Mouse (Mus musculus) layer of hippocampus, postnatal 14 days (tissue): Measurements from ENCODE around the gene Pde1a. TPM values are rescaled to one million over a fixed set of nuclear protein-coding genes. Genes with fewer than 3 reads are reported as not detected.
"Not testable (repeated sequence)": the region's sequence is repeated elsewhere in the genome, so short reads cannot be mapped to it uniquely, and the experiment has no call there.

Experiments used
- DNase-seq, 2 experiments: peaks; one replicate each; pipeline ENCODE4 v3.0.0; 2021 to 2022; ENCODE audit warnings: low spot score in 2 of 2, mixed read lengths in 1 of 2
- total RNA-seq, 2 experiments: library from RNA; stranded (reverse); gene quantifications; 2 replicates each; pipeline ENCODE4 v1.2.3; 2021

The Pde1a gene
- total RNA-seq, 2 experiments from 2014 or later, result 138 to 143 TPM

DNA sequence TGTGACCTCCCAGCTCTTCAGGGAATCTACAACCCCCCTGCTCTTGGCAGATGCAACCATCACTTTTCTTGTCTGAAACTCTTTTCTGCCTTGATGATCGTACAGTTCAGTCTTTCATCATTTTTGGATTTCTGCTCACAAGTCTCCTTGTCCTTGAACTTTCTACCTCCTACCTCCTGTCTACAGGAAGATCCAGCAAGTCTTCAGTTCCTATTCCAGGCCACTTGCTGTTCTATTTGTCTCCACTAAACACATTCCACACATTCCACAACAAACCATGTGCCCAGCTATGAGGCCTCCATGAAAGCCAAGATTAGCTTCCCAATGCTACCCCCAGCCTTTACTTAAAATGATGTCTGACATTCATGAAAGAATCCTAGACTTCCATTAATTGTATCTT is 163.2 kb downstream of the Pde1a start:
- no peak for DNase-seq

DNA sequence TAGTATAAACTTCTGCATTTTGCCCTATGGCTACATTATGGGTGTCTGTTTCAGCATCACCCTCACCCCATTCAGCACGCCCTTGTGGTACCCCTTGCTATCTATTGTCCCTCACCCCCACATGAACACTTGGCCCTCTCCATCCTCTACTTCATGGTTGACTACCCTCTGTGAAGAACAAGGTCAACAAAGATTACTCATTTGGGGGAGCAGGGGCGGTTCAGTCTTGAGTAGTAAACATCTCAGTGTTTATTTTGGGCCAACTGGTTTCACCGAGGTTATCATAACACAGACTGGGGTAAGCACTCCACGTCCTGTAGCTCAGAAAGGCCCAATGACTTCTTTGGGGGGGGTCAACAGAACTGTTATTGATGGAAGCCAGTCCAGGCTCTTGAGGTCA is 164.3 kb downstream of the Pde1a start:
- DNase-seq, result no peak

DNA sequence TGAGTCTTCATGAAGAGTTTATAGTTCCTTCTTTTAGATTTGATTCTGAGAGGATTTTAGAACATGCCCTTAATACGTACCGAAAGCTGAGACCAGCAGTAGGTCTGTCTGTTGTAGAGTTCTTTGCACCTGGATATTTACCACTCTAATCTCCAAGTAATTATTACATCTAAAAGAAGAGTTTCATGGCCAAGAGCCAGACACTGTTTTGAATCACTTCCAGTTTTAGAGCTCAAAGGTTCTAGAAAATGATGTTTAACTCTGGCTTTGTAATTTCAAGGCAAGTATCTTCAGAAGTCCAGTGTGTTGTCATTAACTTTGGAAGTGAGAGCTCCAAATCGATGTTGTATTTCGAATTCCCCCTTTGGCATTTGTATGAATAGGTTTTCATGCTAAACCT is 167.8 kb downstream of the Pde1a start:
- DNase-seq, result no peak

DNA sequence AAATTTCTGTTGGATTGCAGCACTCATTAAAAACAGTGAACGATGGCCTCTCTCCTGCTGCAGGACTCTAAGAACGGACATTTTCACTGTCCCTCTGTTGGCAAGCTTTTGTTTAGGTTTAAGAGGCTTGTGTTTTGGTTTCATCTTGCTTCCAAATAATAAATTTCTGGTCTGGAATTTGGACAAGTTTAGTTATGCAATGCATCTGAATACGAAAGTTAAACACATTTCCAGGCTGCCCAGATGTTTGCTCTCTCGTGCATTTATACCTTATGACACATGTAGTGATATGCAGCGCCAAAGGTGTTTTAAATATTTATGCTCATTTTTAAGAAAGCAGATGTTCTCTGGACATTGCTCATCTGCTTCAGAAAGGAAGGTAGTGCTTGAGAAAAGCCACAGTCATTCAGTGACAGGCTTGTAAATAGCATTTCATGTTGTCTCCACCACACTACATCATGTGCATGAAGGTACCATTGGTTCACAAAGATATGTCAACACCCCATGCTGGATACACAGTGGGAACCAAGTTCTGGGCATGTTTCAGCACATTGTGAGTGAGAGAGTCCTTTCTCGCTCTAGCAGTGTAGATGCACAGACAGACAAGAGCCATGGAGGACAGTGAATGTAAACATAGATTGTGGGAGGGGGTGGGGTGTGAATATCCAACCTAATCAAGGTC is 171.5 kb downstream of the Pde1a start:
- no peak for DNase-seq

DNA sequence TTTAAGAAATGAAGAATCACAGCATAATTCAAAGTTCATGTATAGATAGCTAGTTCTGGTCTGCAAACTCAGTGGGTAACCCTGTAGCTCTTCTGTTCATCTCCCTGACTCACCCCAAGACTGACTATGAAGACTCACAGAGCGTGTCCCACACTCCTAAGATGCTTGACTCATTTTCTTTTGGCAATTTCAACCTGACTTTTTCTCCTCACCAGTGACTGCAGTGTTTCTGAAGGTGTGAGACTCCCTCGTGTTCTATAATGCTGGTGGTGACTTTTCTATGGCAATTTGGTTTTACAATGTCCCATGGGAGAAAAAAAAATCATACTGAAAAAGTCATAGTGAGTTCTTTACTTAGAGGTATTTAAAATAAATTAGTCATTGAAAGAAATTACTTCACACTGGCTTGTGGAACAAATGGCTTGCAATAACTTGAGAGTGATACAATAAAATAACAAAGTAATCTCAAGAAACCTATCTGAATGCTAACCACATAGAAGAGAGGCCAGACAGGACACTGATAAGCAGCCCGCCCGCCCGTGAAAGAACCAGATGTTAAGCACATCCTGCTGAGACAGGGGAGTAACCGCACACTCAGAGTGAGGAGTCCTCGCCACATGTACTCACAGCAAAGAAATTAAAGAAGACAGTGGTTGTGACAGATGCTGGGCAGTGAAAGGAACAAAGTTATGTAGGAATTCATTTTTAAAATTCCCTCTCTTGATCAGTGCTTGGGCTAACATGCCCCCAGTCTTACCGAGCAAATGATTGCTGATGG is 183.2 kb downstream of the Pde1a start:
- no peak for DNase-seq

DNA sequence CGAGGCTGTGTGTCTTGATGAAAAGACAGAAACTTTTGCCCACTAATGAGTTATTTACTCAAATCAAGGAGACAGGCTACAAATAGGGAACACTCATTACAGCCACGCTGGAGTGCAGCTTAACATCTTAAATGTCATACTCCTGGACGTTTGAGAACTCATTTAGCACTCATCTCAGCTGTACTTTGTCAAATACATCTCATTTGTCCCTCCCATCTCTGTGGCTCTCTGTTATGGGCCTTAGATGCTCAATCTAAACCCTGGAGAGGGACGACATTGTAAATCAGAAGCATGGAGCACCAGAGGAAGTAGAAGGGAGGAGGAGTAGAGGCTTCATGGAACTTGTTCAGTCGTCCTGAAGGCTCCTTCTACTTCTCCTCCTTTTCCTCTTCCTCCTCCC is 194.6 kb downstream of the Pde1a start:
- no peak for DNase-seq

DNA sequence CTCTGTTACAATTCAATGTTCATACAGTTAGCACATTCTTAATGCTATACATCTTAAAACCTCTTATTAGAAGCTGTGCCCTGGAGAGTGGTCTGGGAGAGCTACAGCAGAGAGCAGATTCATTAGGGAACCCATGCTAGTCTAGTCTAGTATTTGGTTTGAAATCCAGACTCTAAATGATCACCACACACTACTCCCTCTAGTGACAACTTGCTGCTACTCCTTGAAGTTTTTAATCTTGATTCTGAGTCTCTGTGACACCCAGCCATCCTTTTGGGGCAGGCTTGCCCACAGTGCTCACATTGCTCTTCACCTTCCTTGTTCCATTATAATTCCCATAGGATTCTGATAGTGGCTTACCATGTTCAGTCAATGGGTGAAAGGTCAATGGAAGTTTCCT is 206.9 kb downstream of the Pde1a start:
- no peak for DNase-seq

DNA sequence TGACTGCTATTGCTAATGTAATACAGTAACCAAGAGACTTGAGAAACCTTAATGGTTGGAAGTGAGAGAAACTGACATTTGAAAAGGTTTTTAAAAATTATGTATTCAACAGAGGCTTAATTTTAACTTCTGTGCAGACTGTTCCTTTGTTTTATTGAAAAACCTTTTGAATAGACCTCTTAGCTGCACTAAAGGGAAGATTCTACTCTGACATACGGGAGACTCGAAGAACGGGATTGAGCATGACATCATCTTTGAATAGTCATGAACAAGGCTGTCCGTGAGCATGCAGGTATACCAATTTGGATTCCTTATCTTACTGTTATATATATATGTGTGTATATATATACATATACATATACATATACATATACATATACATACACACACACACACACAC is 207.9 kb downstream of the Pde1a start:
- no peak for DNase-seq

DNA sequence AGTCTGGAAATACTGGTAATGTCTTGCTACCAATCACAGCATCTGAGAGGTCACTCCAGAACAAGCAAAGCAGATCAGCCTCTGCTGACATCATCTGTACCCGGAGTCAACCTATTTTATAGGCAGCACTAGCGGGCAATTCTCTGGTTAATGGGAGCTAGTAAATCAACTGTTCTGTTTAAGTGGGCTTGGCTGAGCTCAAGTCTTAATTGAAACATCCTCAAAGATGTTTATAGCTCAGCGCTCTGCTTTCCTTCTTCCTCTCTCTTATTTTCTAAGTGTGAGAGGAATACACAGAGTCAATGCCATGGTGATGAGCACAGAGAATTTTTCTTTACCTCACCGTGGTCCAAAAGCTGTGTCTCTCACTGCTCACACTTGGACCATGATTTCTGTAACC is 208.8 kb downstream of the Pde1a start:
- DNase-seq, result no peak

DNA sequence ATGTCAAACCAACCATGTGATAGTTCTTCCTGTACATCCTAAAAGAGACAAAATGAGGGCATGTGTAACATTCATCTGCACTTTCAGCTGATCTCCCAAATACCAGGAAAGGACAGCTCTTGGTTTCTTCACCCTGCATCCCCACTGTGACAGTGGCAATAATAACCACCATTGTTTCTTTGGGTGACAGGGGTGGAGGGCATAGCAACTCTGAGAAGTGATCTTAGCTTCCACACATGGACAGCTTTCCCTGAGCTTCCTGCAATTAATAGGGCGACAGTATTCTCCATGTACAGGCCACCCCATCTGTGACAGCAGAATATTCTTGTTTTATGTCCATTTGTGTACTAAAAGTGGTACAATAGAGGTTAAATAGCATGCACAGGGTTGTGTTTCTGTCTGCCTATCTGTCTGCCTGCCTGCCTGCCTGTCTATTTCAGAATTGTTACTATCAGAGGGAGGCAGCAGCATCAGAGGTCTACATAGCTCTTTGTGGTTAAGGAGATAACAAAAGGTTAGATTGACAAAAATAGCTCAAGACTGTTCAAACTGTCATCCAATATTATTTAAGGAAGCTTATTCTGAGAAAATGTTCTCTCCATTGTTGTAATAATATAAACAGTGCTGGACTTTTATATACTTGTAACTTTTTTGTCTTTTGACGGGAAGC is 227.3 kb downstream of the Pde1a start:
- no peak for DNase-seq

DNA sequence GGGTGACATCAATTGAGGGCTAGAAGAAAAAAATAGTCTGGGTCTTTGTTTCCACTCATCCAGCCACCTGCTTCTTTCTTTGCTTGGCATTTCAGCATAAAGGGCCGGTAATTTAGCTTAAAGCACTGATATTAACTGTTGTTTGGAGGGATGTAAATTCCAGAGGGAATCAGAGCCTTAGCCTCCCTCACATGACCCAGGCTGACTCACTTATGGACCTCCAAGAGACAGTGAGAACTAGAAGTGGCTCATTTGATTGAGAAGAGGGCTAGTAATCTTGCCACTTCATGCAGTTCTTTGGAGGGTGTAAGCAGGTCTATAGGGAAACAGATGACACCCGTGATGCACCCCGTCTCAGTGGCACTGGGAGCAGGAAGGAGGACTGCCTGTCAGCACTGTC is 230.7 kb downstream of the Pde1a start:
- DNase-seq, result no peak

DNA sequence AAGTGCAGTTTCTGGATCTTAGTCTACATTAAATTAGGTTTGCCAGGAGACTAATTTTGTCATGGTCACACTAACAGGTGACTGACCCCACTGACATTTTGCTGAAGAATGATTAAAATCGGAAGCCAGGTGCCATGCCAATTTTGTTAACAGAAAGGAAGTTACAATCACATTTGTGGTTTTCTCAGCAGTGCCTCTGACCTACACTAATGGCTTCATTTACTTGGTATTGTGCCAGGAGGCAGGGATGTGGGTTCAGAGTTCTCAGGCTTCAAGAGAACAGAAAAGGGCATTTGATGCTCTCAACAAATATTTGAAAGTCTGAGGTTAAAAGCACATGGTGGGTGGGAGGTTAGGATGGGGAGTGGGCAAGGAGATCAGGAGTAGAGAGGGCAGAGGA is 236.4 kb downstream of the Pde1a start:
- DNase-seq, result no peak

DNA sequence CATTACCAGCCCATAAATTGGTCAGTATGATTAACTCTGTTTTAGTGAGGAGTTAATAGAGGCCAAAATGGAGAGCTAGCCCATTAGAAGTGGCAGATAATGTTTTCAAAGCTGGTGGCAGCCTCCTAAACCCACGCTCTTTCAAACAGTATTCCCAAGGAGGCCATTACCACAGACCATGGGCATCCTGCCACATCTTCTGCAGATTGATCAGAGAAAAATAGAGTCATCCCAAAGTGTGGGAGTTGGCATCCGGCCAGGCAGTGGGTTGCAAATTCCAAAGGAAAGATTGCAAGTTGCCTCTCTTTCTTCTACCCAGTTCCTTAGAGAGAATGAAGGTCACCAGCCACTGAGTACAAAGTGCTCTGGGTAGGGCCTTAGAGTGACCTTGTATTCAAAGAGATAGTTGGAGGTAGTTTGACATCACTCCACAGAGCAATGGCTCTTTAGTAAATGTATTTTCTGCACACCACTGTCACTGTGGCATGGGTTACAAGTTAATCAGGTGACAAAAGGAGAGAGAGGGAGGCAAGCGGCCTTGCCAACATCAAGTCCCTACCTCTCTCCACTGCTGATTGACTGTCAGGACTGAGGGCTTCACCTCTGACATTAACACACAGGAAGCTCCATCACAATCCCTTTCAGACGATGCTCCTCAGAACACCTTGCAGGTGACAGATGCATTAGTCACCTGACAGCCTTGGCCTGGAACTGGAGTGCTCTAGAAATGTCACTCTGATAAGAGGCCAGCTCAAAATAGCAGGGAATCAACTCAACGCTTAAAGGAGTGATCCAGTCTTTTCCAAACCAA is 237.3 kb downstream of the Pde1a start:
- peak; percentile 48 to 55 for DNase-seq

DNA sequence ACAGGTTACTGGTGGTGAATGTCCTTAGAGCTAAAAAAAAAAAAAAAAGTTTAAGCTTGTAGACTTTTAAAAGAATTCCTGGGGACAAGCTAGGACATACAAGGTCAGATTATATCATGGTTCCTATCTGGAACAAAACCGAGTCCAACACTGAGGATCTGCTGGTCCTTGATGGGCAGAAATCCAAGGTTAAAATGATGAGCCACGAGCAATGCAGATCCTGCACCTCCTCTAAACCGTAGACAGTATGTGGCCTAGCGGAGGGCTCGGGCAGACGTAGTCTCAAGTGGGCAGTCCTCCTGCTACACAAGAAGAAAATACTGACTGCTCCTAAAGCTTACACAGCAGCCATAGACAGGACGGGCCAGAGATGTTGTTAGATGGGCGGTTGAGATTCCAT is 238.5 kb downstream of the Pde1a start:
- no peak for DNase-seq

DNA sequence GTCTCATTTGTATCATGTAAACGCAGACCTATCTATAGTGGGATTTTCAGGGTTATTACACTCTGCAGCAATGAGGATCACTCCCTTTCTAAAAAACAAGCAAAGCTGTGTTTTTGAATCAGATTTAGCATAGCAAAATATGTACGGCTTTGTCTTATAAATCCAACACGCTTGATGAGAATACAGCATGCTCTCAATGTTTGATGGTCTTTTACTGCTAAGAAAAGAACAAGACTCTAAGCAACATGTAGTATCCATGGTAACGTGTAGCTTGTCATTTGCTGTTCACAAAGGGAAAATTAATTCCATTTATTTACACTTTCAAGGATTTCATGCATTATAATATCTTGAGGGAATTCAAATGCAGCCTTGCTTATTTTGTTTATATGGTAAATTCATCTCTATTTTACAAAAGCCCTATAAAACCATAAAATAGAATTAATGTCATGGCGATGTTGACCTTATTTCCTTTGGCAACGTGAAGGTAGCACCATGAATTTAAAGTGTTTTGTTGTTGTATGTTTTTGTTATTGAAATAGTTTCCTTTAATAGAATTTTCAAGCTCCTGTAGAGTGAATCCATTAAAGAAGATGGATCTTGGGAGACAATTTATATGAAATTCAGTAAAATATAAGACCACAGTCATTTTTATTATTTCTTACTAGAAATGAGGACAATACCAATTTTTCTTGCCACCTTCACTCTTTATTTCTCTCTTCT is 245.5 kb downstream of the Pde1a start:
- DNase-seq, result no peak

DNA sequence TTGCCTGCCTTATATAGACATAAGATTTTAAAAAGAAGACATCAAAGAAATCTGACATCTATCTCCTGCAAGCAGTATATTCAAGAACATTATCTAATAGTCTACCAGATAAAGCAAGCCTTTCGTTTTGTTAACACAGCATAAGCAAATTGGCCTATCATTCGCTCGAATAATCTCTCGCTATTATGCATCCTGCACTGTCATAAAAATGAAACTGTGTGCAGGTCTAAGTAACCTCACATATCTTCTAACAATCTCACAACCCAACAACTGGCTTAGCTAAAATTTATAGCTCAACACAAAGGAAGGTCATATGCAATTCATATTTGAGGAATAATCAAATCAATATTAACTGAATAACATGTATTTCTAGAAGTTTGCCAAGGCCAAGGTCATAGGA is 246.0 kb downstream of the Pde1a start:
- no peak for DNase-seq

DNA sequence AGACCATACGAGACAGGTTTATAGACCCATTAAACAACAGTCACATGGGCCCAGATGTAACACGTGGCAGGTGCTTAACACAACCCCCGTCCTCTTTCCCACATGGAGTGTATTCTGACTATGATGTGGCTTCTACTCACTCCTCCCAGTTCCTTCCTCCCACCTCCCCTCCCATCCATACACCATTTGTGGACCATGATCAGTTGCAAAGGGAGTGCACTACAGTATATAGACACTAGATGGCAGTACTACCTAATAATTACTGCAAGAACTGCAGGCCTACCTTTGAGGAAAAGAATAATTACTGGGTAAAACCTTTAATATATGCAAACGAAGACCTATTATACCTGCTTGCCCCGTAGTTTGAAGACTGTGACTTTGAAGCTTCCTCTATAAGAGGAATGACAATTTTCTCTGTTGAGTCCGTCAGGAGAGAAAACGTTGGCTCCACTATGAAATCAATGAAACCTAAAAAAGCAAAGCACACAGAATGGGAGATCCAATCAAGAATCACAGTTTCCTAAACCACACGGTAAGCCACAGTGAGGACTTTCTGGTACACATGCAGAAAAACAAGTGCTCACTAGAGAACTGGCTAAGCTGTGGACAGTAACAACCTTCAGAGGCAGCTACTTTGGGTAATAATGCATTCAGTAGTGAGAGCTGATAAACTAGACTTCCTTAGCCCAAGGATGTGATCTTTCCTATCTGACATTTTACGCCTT is 263.8 kb downstream of the Pde1a start:
- DNase-seq, result peak; percentile 15 to 84

DNA sequence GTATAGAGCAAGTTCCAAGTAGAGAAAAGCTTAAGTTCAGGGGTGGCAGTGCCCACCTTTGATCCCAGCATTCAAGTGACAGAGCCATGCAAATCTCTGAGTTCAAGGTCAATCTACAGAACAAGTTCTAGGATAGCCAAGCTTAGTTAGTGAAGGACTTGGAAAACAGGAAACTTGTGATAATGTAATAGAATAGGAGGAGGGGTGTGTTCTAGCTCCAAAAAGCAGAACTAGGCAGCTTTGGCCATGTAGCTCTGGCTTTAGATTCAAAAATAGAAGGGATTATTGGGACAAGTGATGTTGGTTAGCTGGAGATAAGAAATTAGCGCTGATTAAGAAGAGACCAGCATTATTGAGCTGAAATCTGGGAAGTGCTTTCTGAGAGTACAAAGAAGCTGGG is 272.4 kb downstream of the Pde1a start:
- DNase-seq, result no peak

DNA sequence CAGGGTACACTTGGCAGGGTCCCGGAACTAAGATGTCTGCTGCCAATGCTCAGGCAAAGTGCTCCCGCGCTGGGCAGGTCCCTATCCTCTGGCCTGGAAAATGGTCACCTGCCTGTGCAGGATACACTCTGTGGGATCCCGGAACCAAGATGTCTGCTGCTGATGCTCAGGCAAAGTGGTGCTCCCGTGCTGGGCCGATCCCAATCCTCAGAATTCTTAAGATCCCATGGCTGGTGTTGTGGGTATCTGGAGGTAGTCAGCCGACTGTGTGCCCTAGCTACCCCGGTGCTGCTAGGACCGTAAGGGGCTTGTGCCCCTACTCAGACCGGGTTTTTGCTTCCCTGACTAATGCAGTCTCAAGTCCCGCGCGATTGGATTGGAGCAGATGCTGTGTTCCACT is 281.9 kb downstream of the Pde1a start:
- not testable (repeated sequence) for DNase-seq

DNA sequence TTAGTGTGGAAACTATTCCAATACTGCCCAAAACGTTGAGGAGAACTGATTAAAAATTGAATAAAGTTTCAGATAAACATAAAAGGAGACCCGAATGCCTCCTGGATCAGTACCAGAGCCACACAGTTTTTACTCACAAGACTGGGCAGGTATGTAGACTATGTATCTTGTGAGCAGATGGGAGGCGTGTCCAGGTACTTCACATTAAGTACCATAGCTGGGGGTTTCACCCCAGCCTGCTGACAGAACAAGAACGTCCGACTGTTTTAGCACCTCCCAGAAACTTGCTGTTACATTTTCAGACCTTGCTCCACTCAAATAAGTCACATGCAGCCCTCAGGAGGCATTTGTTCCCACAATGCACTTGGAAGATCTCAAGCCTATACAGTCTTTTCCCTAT is 289.7 kb downstream of the Pde1a start:
- DNase-seq, result no peak
